Mouse (Mus musculus): ENCODE data around the gene Teddm3. TPM values are rescaled to one million over a fixed set of nuclear protein-coding genes. Genes with fewer than 3 reads are reported as not detected.

Gene Teddm3
- polyA plus RNA-seq, 1 experiment, result 0.59 TPM

DNA sequence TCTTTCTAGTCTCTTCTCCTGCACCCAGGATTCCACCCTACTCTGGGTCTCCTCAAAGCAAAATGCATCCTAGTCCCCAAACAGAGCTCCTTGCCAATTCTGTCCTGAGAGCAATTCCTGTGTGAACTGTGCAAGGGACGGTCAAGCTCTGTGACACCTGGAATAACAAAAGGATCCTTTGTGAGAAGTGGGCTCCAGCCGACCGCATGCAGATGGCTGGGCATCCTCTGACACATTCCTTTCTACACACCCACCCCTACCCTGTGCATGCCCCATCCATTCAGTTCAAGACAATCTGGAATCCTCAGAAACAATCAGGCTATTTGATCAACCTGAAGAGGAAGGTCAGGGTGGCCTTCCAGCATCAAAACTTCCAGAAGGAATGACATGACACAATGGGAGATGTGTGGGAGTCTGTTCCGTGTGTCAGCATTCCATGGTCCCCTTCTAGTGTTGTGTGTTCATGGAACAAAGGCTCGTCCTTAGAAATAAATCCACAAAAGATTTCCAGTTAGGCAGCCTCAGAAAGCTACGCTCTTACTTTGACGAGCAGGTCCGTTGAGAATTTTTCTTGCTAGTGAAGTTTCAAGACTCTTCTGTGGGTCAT is 41.6 kb upstream of the Teddm3 start:
- no peak overlapping the region for H3K4me3 ChIP-seq (ENCODE audit: control insufficient read depth, insufficient read depth, low read length)
- DNase-seq, result no peak
- H3K27ac ChIP-seq (ENCODE audit: control insufficient read depth, insufficient read depth, low read length), result no peak overlapping the region
- no peaks in the 10 kb centered on the region; the same call in 1 of the 2 replicates for H3K27me3 ChIP-seq (ENCODE audit: control insufficient read depth, insufficient read depth, low read length)
- H3K36me3 ChIP-seq (ENCODE audit: control insufficient read depth, insufficient read depth, low read length), result no peaks in the 10 kb centered on the region
- no peaks in the 10 kb centered on the region for H3K4me1 ChIP-seq (replicated peaks; ENCODE audit: control insufficient read depth, insufficient read depth, low read length)
- WGBS, result 87% methylated on average over 8 of the region's 8 CpGs
- TF ChIP-seq POLR2A (IDR thresholded peaks at IDR 0.05; ENCODE audit: control insufficient read depth, extremely low read depth, insufficient read depth, low read length, poor library complexity) (no peak), CTCF (IDR thresholded peaks at IDR 0.05; ENCODE audit: borderline replicate concordance, control insufficient read depth, extremely low read depth, insufficient read depth, low read length, poor library complexity) (no peak)

- H3K27ac ChIP-seq (ENCODE audit: control insufficient read depth, insufficient read depth, low read length), result no peak overlapping the region
- TF ChIP-seq CTCF (IDR thresholded peaks at IDR 0.05; ENCODE audit: borderline replicate concordance, control insufficient read depth, extremely low read depth, insufficient read depth, low read length, poor library complexity), result no peak
- no peak for TF ChIP-seq POLR2A (IDR thresholded peaks at IDR 0.05; ENCODE audit: control insufficient read depth, extremely low read depth, insufficient read depth, low read length, poor library complexity)
- 90% methylated on average over 12 of the region's 12 CpGs for WGBS
Measured at GRCm38 (mm10) chr16:21194182-21194581, 40.4 kb upstream of the Teddm3 start.

DNA sequence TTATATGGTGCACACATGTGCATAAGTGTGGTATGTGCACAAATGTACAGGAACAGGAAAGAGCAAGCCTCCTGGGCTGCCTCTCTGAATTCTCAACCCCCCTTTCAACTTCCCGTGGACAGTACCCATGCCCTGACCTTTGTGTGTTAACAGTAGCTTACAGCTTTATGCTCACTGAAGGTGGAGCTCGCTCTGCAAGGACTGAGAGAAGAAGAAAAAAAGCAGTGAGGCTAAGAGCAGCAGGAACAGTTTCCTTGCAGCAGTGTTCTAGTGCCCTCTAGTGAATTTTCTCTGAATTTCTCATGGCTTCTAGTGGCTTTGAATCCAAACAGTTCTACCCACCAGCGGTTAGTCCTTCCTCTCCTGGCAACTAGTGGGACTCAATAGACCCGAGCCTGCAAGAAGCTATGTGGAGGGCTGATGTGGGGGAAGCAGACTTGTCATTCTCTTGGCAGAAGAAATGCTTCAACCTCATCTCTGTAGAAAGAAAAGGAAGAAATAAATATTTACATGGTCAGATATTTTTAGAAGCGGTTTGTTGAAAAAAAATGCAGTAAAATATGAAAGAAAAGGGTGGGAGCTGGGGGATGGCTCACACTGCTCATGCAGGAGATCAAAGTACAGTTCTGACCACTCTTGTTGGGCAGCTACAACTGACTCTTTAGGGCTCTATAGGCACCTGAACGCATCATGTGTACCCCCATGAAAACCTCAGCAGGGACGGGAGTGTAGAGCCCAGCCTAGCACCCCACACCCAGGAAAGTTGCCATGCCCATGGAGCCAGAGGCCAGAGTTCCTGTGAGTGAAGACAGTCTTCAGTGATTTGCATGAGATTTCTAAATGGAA is 38.9 kb upstream of the Teddm3 start:
- Histone ChIP-seq H3K4me3 (ENCODE audit: control insufficient read depth, insufficient read depth, low read length) (no peak overlapping the region), H3K27me3 (ENCODE audit: control insufficient read depth, insufficient read depth, low read length) (no peaks in the 10 kb centered on the region), H3K4me1 (replicated peaks; ENCODE audit: control insufficient read depth, insufficient read depth, low read length) (no peaks in the 10 kb centered on the region), H3K27ac (ENCODE audit: control insufficient read depth, insufficient read depth, low read length) (no peak overlapping the region), H3K36me3 (ENCODE audit: control insufficient read depth, insufficient read depth, low read length) (no peaks in the 10 kb centered on the region)
- TF ChIP-seq POLR2A (IDR thresholded peaks at IDR 0.05; ENCODE audit: control insufficient read depth, extremely low read depth, insufficient read depth, low read length, poor library complexity) (no peak), CTCF (IDR thresholded peaks at IDR 0.05; ENCODE audit: borderline replicate concordance, control insufficient read depth, extremely low read depth, insufficient read depth, low read length, poor library complexity) (no peak)
- no peak for DNase-seq
- WGBS, result 34% methylated on average over 7 of the region's 7 CpGs

More at GRCm38 (mm10) chr16:21194182-21194581, 40.4 kb upstream of the Teddm3 start:
- no peaks in the 10 kb centered on the region for H3K27me3 ChIP-seq (ENCODE audit: control insufficient read depth, insufficient read depth, low read length)
- H3K4me1 ChIP-seq (replicated peaks; ENCODE audit: control insufficient read depth, insufficient read depth, low read length), result no peaks in the 10 kb centered on the region
- no peak for DNase-seq
- H3K36me3 ChIP-seq (ENCODE audit: control insufficient read depth, insufficient read depth, low read length), result no peaks in the 10 kb centered on the region
- H3K4me3 ChIP-seq (ENCODE audit: control insufficient read depth, insufficient read depth, low read length), result no peak overlapping the region

GRCm38 (mm10) chr16:21191569-21191968 is 37.8 kb upstream of the Teddm3 start:
- 91% methylated on average over 14 of the region's 14 CpGs for WGBS

DNA sequence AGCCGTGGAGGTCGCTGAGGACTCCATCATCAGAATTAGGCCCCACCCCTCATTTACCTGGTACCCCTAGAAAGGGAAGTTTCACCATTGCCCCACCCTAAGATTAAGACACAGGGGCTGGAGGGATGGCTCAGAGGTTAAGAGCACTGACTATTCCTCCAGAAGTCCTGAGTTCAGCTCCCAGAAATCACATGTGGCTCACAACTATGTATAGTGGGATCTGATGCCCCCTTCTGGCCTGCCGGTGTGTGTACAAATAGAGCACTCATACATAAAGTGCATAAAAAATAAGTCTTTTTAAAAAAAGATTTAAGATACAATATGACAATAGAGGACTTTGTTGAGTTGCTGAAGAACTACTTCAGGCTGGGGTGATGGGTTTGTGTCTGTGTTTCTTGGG is 34.5 kb upstream of the Teddm3 start:
- Histone ChIP-seq H3K27ac (ENCODE audit: control insufficient read depth, insufficient read depth, low read length) (no peak overlapping the region), H3K4me3 (ENCODE audit: control insufficient read depth, insufficient read depth, low read length) (no peak overlapping the region), H3K4me1 (replicated peaks; ENCODE audit: control insufficient read depth, insufficient read depth, low read length) (no peaks in the 10 kb centered on the region), H3K36me3 (ENCODE audit: control insufficient read depth, insufficient read depth, low read length) (no peaks in the 10 kb centered on the region), H3K27me3 (ENCODE audit: control insufficient read depth, insufficient read depth, low read length) (no peaks in the 10 kb centered on the region)
- WGBS, result 78% methylated on average over 3 of the region's 3 CpGs
- no peak for TF ChIP-seq POLR2A (IDR thresholded peaks at IDR 0.05; ENCODE audit: control insufficient read depth, extremely low read depth, insufficient read depth, low read length, poor library complexity)
- no peak for TF ChIP-seq CTCF (IDR thresholded peaks at IDR 0.05; ENCODE audit: borderline replicate concordance, control insufficient read depth, extremely low read depth, insufficient read depth, low read length, poor library complexity)
- DNase-seq, result no peak

More at GRCm38 (mm10) chr16:21191569-21191968, 37.8 kb upstream of the Teddm3 start:
- H3K27me3 ChIP-seq (ENCODE audit: control insufficient read depth, insufficient read depth, low read length), result no peaks in the 10 kb centered on the region
- no peaks in the 10 kb centered on the region for H3K4me1 ChIP-seq (replicated peaks; ENCODE audit: control insufficient read depth, insufficient read depth, low read length)
- H3K36me3 ChIP-seq (ENCODE audit: control insufficient read depth, insufficient read depth, low read length), result no peaks in the 10 kb centered on the region
- H3K4me3 ChIP-seq (ENCODE audit: control insufficient read depth, insufficient read depth, low read length), result no peak overlapping the region
- H3K27ac ChIP-seq (ENCODE audit: control insufficient read depth, insufficient read depth, low read length), result no peak overlapping the region
- DNase-seq, result no peak
- no peak for TF ChIP-seq CTCF (IDR thresholded peaks at IDR 0.05; ENCODE audit: borderline replicate concordance, control insufficient read depth, extremely low read depth, insufficient read depth, low read length, poor library complexity)
- TF ChIP-seq POLR2A (IDR thresholded peaks at IDR 0.05; ENCODE audit: control insufficient read depth, extremely low read depth, insufficient read depth, low read length, poor library complexity), result no peak

DNA sequence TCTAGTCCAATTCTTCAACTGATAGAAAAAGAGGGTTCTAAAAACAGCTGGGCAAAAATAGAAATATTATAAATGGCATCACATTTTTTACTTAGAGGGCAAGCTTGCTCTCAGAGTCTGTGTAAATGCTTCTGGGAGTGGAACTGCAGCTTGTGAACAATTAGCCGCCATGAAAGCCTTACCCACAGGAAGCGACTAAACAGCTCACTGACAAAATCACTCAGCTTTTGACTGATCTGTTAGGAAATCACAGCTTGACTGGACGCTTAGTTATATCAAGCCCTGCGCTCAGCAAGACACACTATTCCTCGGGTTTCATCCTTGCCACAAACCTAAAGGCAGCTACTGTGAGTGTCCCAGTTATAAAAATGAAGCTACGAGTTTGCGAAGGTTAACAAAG is 33.8 kb upstream of the Teddm3 start:
- Histone ChIP-seq H3K4me1 (replicated peaks; ENCODE audit: control insufficient read depth, insufficient read depth, low read length) (no peaks in the 10 kb centered on the region), H3K27me3 (ENCODE audit: control insufficient read depth, insufficient read depth, low read length) (no peaks in the 10 kb centered on the region), H3K4me3 (ENCODE audit: control insufficient read depth, insufficient read depth, low read length) (no peak overlapping the region), H3K27ac (ENCODE audit: control insufficient read depth, insufficient read depth, low read length) (no peak overlapping the region), H3K36me3 (ENCODE audit: control insufficient read depth, insufficient read depth, low read length) (no peaks in the 10 kb centered on the region)
- 41% methylated on average over 7 of the region's 7 CpGs for WGBS
- DNase-seq, result no peak
- no peak for TF ChIP-seq POLR2A (IDR thresholded peaks at IDR 0.05; ENCODE audit: control insufficient read depth, extremely low read depth, insufficient read depth, low read length, poor library complexity)
- no peak for TF ChIP-seq CTCF (IDR thresholded peaks at IDR 0.05; ENCODE audit: borderline replicate concordance, control insufficient read depth, extremely low read depth, insufficient read depth, low read length, poor library complexity)
